Mouse (Mus musculus) liver, adult 2 months (tissue): ENCODE results near the gene Slc2a4.

Experiments
- CTCF ChIP-seq: fragments of 200-500 bp; IDR thresholded peaks from 2 replicates; pipeline ENCODE4 v1.5.1; 2011; ENCODE audit warnings: low read depth, low read length, control low read depth
- POLR2A ChIP-seq: fragments of 200-500 bp; IDR thresholded peaks from 2 replicates; pipeline ENCODE4 v1.6.1; 2011; ENCODE audit warnings: low read length, control low read depth; ENCODE audit not compliant: insufficient read depth; ENCODE audit errors: extremely low read depth

DNA sequence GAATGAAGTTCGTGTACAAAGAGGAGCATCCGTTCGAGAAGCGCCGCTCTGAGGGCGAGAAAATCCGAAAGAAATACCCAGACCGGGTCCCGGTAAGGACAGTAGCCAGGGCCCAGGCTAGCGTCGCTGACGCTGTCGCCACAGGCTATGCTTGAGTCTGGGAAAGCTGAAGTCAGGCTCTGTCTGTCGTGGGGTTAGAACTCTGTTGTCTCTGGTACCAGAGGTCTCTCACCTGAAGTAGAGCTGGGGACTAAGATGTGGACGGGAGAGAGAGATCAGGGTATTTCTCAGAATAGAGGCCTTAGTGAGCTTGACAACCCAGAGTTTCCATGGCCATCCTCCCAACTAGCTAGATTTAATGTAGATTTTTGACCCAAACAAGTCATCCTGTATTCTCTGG, 43.7 kb upstream of the Slc2a4 start:
- TF ChIP-seq POLR2A (no peak), CTCF (no peak)
